Comparison of ENCODE assay signal across 8 mouse cellular contexts in genomic region chr15:86058394-86058915, GRCm38 (mm10). TPM values are rescaled to one million over a fixed set of nuclear protein-coding genes. Genes with fewer than 3 reads are reported as not detected.
DNase-seq lines count a peak whose midpoint lies in the region; ATAC-seq and TF ChIP-seq lines count a peak whose summit lies in the region.

No protein-coding gene starts in this region.

- under 1% methylated on average over 59 of the region's 70 CpGs for WGBS in heart, embryonic 11.5 days (ENCODE audit: insufficient replicate concordance)
- WGBS in kidney, embryonic 16.5 days: under 1% methylated on average over 37 of the region's 70 CpGs
- 1% methylated on average over 53 of the region's 70 CpGs for WGBS in liver, adult 2 months

- no peaks in the 10 kb centered on the region; the same call in 1 of the 2 replicates for H3K9me3 ChIP-seq in erythroblast, embryonic 14.5 days (ENCODE audit: control insufficient read depth, low read length)
- no peaks in the 10 kb centered on the region for H3K9me3 ChIP-seq in heart, embryonic 11.5 days (replicated peaks; ENCODE audit: control insufficient read depth, low read length)
- no peaks in the 10 kb centered on the region; the same call in 1 of the 2 replicates for H3K9me3 ChIP-seq in kidney, embryonic 16.5 days (ENCODE audit: low read length)

- peak overlapping the region; percentile 84 for H3K4me3 ChIP-seq in C2C12 (ENCODE audit: insufficient read depth, poor library complexity, severe bottlenecking)
- H3K4me3 ChIP-seq in erythroblast, embryonic 14.5 days (replicated peaks): peak overlapping the region; percentile 86
- peak overlapping the region; percentile 80 for H3K4me3 ChIP-seq in heart, embryonic 11.5 days (ENCODE audit: low read depth, low read length)
- H3K4me3 ChIP-seq in kidney, embryonic 16.5 days (ENCODE audit: low read length): peak overlapping the region; percentile 83
- peak overlapping the region; percentile 95 for H3K4me3 ChIP-seq in liver, adult 2 months (ENCODE audit: insufficient read depth, low read depth, low read length)

- ATAC-seq in heart, embryonic 11.5 days (replicated peaks; ENCODE audit: insufficient number of reproducible peaks, low FRiP score, low TSS enrichment): peak; percentile 69
- ATAC-seq in kidney, embryonic 16.5 days (ENCODE audit: low FRiP score, low TSS enrichment): peak; percentile 66

- TF ChIP-seq POLR2A in brain, embryonic 14.5 days (IDR thresholded peaks at IDR 0.05; ENCODE audit: borderline replicate concordance, extremely low read depth, insufficient read depth, insufficient read length, poor library complexity, severe bottlenecking): peak; percentile 86
- TF ChIP-seq POLR2A in liver, adult 2 months (IDR thresholded peaks at IDR 0.05; ENCODE audit: extremely low read depth, insufficient read depth, low read length): 0 out of 2 replicates have a peak, but pooled peaks have one; percentile 2

- peak overlapping the region; percentile 62 for H3K27ac ChIP-seq in heart, embryonic 11.5 days (ENCODE audit: low read depth, low read length)
- H3K27ac ChIP-seq in kidney, embryonic 16.5 days (ENCODE audit: low read length): peak overlapping the region; percentile 69
- H3K27ac ChIP-seq in liver, adult 2 months (replicated peaks; ENCODE audit: insufficient read depth, low read depth, low read length): no peak overlapping the region

- peak overlapping the region; percentile 99 for H3ac ChIP-seq in C2C12 (ENCODE audit: control insufficient read depth, insufficient read length, low read depth)

- peak; percentile 97 for DNase-seq in brain, embryonic 14.5 days (ENCODE audit: low read depth)
- DNase-seq in liver, adult 2 months (ENCODE audit: extremely low read depth, low read depth, low spot score): peak; percentile 67
- peak; percentile 91 for DNase-seq in naive thymus-derived CD4-positive, alpha-beta T cell, adult 2 months (ENCODE audit: low read depth)
- DNase-seq in splenic B cell, adult 2 months (ENCODE audit: low read depth, low spot score): peak; percentile 87

- H3K36me3 ChIP-seq in C2C12 (ENCODE audit: control insufficient read depth, insufficient read depth): peaks cover 15% of the 10 kb centered on the region
- H3K36me3 ChIP-seq in erythroblast, embryonic 14.5 days (ENCODE audit: control insufficient read depth): peaks cover 22% of the 10 kb centered on the region
- H3K36me3 ChIP-seq in heart, embryonic 11.5 days (ENCODE audit: control insufficient read depth, insufficient read depth, low read length): no peaks in the 10 kb centered on the region
- H3K36me3 ChIP-seq in kidney, embryonic 16.5 days (ENCODE audit: insufficient read depth, low read length): no peaks in the 10 kb centered on the region
- no peaks in the 10 kb centered on the region for H3K36me3 ChIP-seq in liver, adult 2 months (ENCODE audit: control insufficient read depth, insufficient read depth, low read length)
- no peaks in the 10 kb centered on the region for H3K36me3 ChIP-seq in splenic B cell, adult 2 months (ENCODE audit: control insufficient read depth, insufficient read depth, low read length, poor library complexity, severe bottlenecking)

- H3K4me1 ChIP-seq in erythroblast, embryonic 14.5 days (ENCODE audit: control insufficient read depth): peaks cover 96% of the 10 kb centered on the region
- H3K4me1 ChIP-seq in heart, embryonic 11.5 days (ENCODE audit: control insufficient read depth, insufficient read depth, low read length): peaks cover 45% of the 10 kb centered on the region
- peaks cover 47% of the 10 kb centered on the region for H3K4me1 ChIP-seq in kidney, embryonic 16.5 days (ENCODE audit: insufficient read depth, low read length)
- H3K4me1 ChIP-seq in liver, adult 2 months (ENCODE audit: control insufficient read depth, insufficient read depth, low read length): peaks cover 5% of the 10 kb centered on the region

- H3K9ac ChIP-seq in heart, embryonic 11.5 days (ENCODE audit: low read depth, low read length): peak overlapping the region; percentile 85
- H3K9ac ChIP-seq in kidney, embryonic 16.5 days (replicated peaks; ENCODE audit: low read length): peak overlapping the region; percentile 94
- peak overlapping the region; percentile 97 for H3K9ac ChIP-seq in liver, adult 2 months (ENCODE audit: low read depth, low read length)

- no peaks in the 10 kb centered on the region for H3K27me3 ChIP-seq in C2C12 (ENCODE audit: control insufficient read depth, insufficient read depth, insufficient read length)
- H3K27me3 ChIP-seq in erythroblast, embryonic 14.5 days (ENCODE audit: control insufficient read depth): peaks cover 6% of the 10 kb centered on the region
- H3K27me3 ChIP-seq in heart, embryonic 11.5 days (ENCODE audit: control insufficient read depth, insufficient read depth, low read length): no peaks in the 10 kb centered on the region
- H3K27me3 ChIP-seq in kidney, embryonic 16.5 days (ENCODE audit: insufficient read depth, low read length): no peaks in the 10 kb centered on the region
- H3K27me3 ChIP-seq in liver, adult 2 months (ENCODE audit: control insufficient read depth, insufficient read depth, low read length): no peaks in the 10 kb centered on the region
- no peaks in the 10 kb centered on the region for H3K27me3 ChIP-seq in splenic B cell, adult 2 months (ENCODE audit: control insufficient read depth, insufficient read depth, low read length, poor library complexity, severe bottlenecking)

- peaks cover 47% of the 10 kb centered on the region for H3K79me3 ChIP-seq in C2C12 (ENCODE audit: low read depth)

- H3K79me2 ChIP-seq in C2C12 (ENCODE audit: control insufficient read depth, insufficient read depth): peaks cover 54% of the 10 kb centered on the region
- peaks cover 4% of the 10 kb centered on the region; the same call in 1 of the 2 replicates for H3K79me2 ChIP-seq in liver, adult 2 months (ENCODE audit: control insufficient read depth, insufficient read depth, low read length)

- peak overlapping the region; percentile 92 for H3K4me2 ChIP-seq in heart, embryonic 11.5 days
- peak overlapping the region; percentile 93 for H3K4me2 ChIP-seq in kidney, embryonic 16.5 days (replicated peaks; ENCODE audit: low read depth, low read length)

- no peak for TF ChIP-seq CTCF in C2C12 (IDR thresholded peaks at IDR 0.05; ENCODE audit: control insufficient read depth, insufficient read depth, insufficient read length)
- TF ChIP-seq CTCF in brain, embryonic 14.5 days (IDR thresholded peaks at IDR 0.05; ENCODE audit: borderline replicate concordance, extremely low read depth, insufficient read depth, insufficient read length): no peak
- no peak for TF ChIP-seq CTCF in liver, adult 2 months (IDR thresholded peaks at IDR 0.05; ENCODE audit: low read depth, low read length)

TF ChIP-seq in C2C12, 6 proteins besides CTCF, POLR2A, EP300 and RAD21:
- TF ChIP-seq USF1 (IDR thresholded peaks at IDR 0.05; ENCODE audit: low read depth) (peak; percentile 42), FOSL1 (IDR thresholded peaks at IDR 0.05; ENCODE audit: insufficient read depth, low read length, poor library complexity, severe bottlenecking) (no peak), MYOD1 (IDR thresholded peaks at IDR 0.05; ENCODE audit: control insufficient read depth, insufficient read length, low read depth) (no peak), MAX (IDR thresholded peaks at IDR 0.05) (peak; percentile 98), CEBPB (IDR thresholded peaks at IDR 0.05; ENCODE audit: low read depth) (no peak), MYOG (IDR thresholded peaks at IDR 0.05; ENCODE audit: control insufficient read depth, extremely low read depth, insufficient read length) (no peak)

RNA-seq across cellular contexts. Expression of gene Gramd4, which starts 1.0 kb away (rescaled TPM):
- 36.2 TPM for polyA plus RNA-seq in C2C12 (2012; fragmentation: generic; extraction: Trizol)
- 64.7 and 74.6 TPM in 2 replicates for polyA plus RNA-seq in brain, embryonic 14.5 days (2012; rRNA removed)
- polyA plus RNA-seq in erythroblast, embryonic 14.5 days (2012): 1.5 and 2.3 TPM in 2 replicates
- 4.9 and 6.5 TPM in 2 replicates for polyA plus RNA-seq in heart, embryonic 11.5 days (2014; fragmentation: Nextera tagmentation; extraction: Ambion mirVana)
- polyA plus RNA-seq in kidney, embryonic 16.5 days (2015; fragmentation: Nextera tagmentation; extraction: Ambion mirVana): 12.1 and 14.9 TPM in 2 replicates
- total RNA-seq in liver, adult 2 months (2014; rRNA removed): 2.4 and 3.8 TPM in 2 replicates
- 5.6 and 6.0 TPM in 2 replicates for polyA plus RNA-seq in liver, adult 2 months (2012; rRNA removed)

RNA-seq across cellular contexts. Expression of gene Celsr1, which starts 24.9 kb away (rescaled TPM):
- polyA plus RNA-seq in C2C12 (2012; fragmentation: generic; extraction: Trizol): 0.16 TPM
- polyA plus RNA-seq in brain, embryonic 14.5 days (2012; rRNA removed): 17.6 and 21.3 TPM in 2 replicates
- 0.01 TPM in 1 of 2 replicates, not detected in the other for polyA plus RNA-seq in erythroblast, embryonic 14.5 days (2012)
- polyA plus RNA-seq in heart, embryonic 11.5 days (2014; fragmentation: Nextera tagmentation; extraction: Ambion mirVana): 2.1 and 2.2 TPM in 2 replicates
- polyA plus RNA-seq in kidney, embryonic 16.5 days (2015; fragmentation: Nextera tagmentation; extraction: Ambion mirVana): 3.5 and 3.9 TPM in 2 replicates
- total RNA-seq in liver, adult 2 months (2014; rRNA removed): 2.4 and 3.7 TPM in 2 replicates
- polyA plus RNA-seq in liver, adult 2 months (2012; rRNA removed): 11.5 and 12.4 TPM in 2 replicates
